Mouse (Mus musculus) kidney, embryonic 14.5 days (tissue): Measurements from ENCODE around the gene Gm21970. TPM values are rescaled to one million over a fixed set of nuclear protein-coding genes. Genes with fewer than 3 reads are reported as not detected.

Experiments
- ATAC-seq: fragments of 200-750 bp; cut with Nextera tagmentation; 2 replicates; pipeline ENCODE4 v1.8.0; 2017; ENCODE audit warnings: moderate number of reproducible peaks, mild to moderate bottlenecking, moderate TSS enrichment, moderate library complexity; ENCODE audit not compliant: low FRiP score, low TSS enrichment
- H3K27ac ChIP-seq: fragments of 300-500 bp; sonication (generic); 2 replicates; pipeline ENCODE4 v1.5.1; 2014; ENCODE audit warnings: low read depth, mild to moderate bottlenecking, low read length, moderate library complexity, mixed read lengths
- H3K27me3 ChIP-seq: fragments of 300-500 bp; sonication (generic); 2 replicates; pipeline ENCODE4 v1.6.1; 2014; ENCODE audit warnings: mild to moderate bottlenecking, low read length; ENCODE audit not compliant: control insufficient read depth, insufficient read depth
- H3K36me3 ChIP-seq: fragments of 300-500 bp; sonication (generic); 2 replicates; pipeline ENCODE4 v1.6.1; 2014; ENCODE audit warnings: low read length, mixed read lengths; ENCODE audit not compliant: control insufficient read depth, insufficient read depth
- H3K4me1 ChIP-seq: fragments of 300-500 bp; sonication (generic); 2 replicates; pipeline ENCODE4 v1.6.1; 2014; ENCODE audit warnings: low read length, mixed read lengths; ENCODE audit not compliant: control insufficient read depth, insufficient read depth
- H3K4me2 ChIP-seq: fragments of 300-500 bp; sonication (generic); replicated peaks from 2 replicates; pipeline ENCODE4 v1.6.1; 2014; ENCODE audit warnings: low read depth, mild to moderate bottlenecking, low read length
- H3K4me3 ChIP-seq: fragments of 300-500 bp; sonication (generic); 2 replicates; pipeline ENCODE4 v1.5.1; 2014; ENCODE audit warnings: mild to moderate bottlenecking, low read length
- H3K9ac ChIP-seq: fragments of 300-500 bp; sonication (generic); 2 replicates; pipeline ENCODE4 v1.6.1; 2014; ENCODE audit warnings: low read depth, mild to moderate bottlenecking, low read length, moderate library complexity
- H3K9me3 ChIP-seq: fragments of 300-500 bp; sonication (generic); 2 replicates; pipeline ENCODE4 v1.6.1; 2016; ENCODE audit warnings: low read length; ENCODE audit not compliant: control insufficient read depth
- WGBS: fragments of 180-500 bp; shearing (Covaris S2); extraction: QIAGEN DNeasy Blood & Tissue Kit; methylation state at CpG from one replicate; pipeline ENCODE4 v1.1.7; 2014; 5-methylcytosine and 5-hydroxymethylcytosine counted together
- polyA plus RNA-seq: library from polyadenylated mRNA; unstranded; fragments of >200 nt; fragmentation: Nextera tagmentation; extraction: Ambion mirVana; gene quantifications from 2 replicates; pipeline ENCODE4 v1.2.1, GENCODE M21; 2014

The Gm21970 gene
- polyA plus RNA-seq, 1 experiment from 2014 or later = not detected

DNA sequence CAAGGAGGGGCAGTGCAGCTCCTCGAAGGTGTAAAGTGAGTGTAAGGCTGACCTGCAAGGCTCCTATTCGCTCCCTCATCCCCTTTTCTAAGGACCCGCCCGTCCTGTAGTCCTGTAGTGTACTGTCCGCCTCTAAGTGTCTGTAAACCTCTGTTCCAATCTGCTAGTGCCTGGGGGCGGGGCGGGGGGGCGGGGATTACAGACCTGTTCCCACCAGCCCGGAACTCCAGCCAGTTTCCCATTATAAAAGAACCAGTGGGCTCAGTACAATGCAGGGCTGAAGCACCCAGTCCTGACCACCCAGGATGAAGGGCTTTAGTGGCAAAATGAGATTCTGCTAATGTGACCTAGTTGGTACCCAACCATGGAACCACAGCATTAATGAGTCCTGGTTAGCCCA, 12.5 kb upstream of the Gm21970 start:
- Histone ChIP-seq H3K36me3 (peaks cover 2% of the 10 kb centered on the region; the same call in 1 of the 2 replicates), H3K9ac (no peak overlapping the region), H3K9me3 (no peaks in the 10 kb centered on the region), H3K27ac (no peak overlapping the region), H3K27me3 (no peaks in the 10 kb centered on the region), H3K4me3 (no peak overlapping the region; the same call in 1 of the 2 replicates), H3K4me1 (peaks cover 22% of the 10 kb centered on the region), H3K4me2 (peak overlapping the region; percentile 18)
- WGBS = 22% methylated on average over 9 of the region's 9 CpGs
- peak; percentile 67 for ATAC-seq

DNA sequence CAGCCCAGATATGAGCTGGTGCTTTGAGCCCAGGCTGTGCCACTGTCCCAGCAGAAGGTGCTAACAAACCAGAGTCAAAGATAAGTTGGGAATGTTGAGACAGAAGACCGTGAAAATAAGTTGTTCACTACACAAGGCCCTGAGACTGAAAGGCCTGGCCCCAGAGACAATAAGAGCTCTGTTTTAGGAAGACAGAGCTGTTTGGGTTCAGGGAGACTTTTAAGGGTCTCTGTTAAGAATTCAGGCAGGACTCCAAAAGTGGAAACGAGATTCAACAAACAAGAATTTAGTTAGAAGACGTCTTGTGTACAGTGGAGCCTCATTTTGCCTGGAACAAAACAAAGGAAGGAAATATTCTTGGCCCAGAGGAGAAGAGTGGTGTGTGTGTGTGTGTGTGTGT, 12.1 kb upstream of the Gm21970 start:
- WGBS = 57% methylated on average over 3 of the region's 3 CpGs
- ATAC-seq = no peak
- Histone ChIP-seq H3K27ac (no peak overlapping the region), H3K36me3 (peaks cover 6% of the 10 kb centered on the region; the same call in 1 of the 2 replicates), H3K4me2 (no peak overlapping the region), H3K9ac (no peak overlapping the region), H3K27me3 (no peaks in the 10 kb centered on the region), H3K4me1 (peaks cover 18% of the 10 kb centered on the region), H3K9me3 (no peaks in the 10 kb centered on the region), H3K4me3 (no peak overlapping the region)

DNA sequence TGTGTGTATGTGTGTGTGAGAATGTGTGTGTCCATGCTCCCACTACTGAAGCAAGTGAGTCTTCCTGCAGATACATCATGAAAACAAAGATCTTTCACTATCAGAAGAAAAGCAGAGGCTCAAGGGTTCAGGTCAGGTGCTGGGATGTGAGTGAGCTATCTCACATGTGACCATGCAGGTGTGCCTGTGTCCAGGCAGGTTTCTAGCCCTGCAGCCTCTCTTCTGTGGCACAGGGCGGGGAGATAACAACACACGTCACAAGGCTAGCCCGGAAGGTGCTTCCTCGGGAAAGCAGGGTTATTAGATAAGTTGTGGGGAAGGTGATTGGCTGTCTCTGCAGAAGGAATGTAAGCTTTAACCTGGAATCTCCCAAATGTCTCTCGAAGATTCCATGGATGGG, 11.4 kb upstream of the Gm21970 start:
- H3K4me1 ChIP-seq = peaks cover 18% of the 10 kb centered on the region
- H3K9me3 ChIP-seq = no peaks in the 10 kb centered on the region
- H3K36me3 ChIP-seq = peaks cover 9% of the 10 kb centered on the region; the same call in 1 of the 2 replicates
- no peak overlapping the region for H3K4me2 ChIP-seq
- H3K27ac ChIP-seq = no peak overlapping the region
- H3K4me3 ChIP-seq = no peak overlapping the region
- WGBS = 78% methylated on average over 5 of the region's 5 CpGs
- H3K9ac ChIP-seq = no peak overlapping the region
- no peak for ATAC-seq
- no peaks in the 10 kb centered on the region for H3K27me3 ChIP-seq

DNA sequence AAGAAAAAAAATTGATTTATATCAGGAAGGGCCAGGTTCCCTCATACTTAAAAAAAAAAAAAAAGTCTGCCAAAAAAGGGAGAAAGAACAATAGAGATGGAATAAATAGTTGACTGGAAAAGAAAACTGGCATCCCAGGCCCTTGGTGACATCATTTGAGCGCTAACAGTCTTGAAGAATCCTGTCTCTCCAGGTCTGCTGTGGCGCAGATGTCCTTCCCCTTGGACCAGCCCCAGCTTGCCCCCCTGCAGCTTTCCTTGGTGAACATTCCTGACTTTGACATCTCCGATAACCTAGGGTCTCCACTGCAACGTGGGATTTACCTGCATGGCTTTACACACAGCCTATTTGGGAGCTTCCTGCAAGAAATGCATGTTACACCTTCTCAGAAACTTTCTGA, 9.9 kb upstream of the Gm21970 start:
- no peaks in the 10 kb centered on the region for H3K27me3 ChIP-seq
- H3K9ac ChIP-seq = no peak overlapping the region
- whole genome bisulfite sequencing = 85% methylated on average over 4 of the region's 4 CpGs
- no peak overlapping the region for H3K27ac ChIP-seq
- ATAC-seq = no peak
- peaks cover 18% of the 10 kb centered on the region for H3K4me1 ChIP-seq
- no peak overlapping the region for H3K4me2 ChIP-seq
- H3K36me3 ChIP-seq = peaks cover 10% of the 10 kb centered on the region; the same call in 1 of the 2 replicates
- H3K9me3 ChIP-seq = no peaks in the 10 kb centered on the region
- no peak overlapping the region for H3K4me3 ChIP-seq

DNA sequence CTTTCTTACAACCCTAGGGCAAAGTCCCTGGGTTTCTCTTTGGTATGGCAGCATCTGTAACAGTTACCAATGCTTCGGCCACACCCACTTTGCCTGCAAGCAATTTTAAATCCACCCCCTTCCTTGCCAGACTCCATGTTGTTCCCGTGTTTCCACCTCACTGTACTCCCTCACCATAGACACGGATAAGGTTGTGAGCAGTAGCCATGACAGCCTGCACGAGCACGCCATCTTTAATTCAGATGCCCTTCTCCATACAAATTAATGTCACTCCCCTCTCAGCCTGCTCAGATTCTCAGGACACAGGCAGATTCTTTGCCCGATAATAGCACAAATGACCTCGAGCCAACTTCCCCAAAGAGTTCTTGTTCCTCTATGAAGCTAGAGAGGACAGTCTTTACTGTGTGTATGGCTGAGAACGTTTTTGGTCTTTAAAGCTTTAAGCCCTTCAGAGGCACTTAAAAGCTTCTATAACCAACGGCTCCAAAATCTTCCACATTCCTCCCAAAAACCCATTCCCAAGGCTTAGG, 9.2 kb upstream of the Gm21970 start:
- peaks cover 17% of the 10 kb centered on the region; the same call in 1 of the 2 replicates for H3K36me3 ChIP-seq
- WGBS = 93% methylated on average over 9 of the region's 9 CpGs

DNA sequence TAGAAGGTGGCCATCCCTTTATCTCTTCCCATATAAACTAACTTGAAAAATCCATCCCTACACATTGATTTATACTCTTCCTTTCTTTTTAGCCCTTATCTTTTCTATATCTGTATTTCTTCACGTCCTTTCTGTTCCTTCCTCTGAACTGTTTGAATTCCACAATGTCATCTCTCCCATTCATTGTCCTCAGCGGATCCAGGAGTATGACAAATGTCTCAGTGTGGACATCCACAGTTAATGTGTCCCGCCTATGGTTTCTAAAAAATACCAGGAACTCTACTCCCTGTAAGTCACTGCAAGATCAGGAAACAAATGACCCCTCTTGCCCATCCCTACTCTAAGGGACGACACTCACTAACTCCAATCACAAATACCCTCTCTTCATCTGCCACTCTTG, 7.3 kb upstream of the Gm21970 start:
- H3K9me3 ChIP-seq = no peaks in the 10 kb centered on the region
- H3K4me1 ChIP-seq = peaks cover 4% of the 10 kb centered on the region; the same call in 1 of the 2 replicates
- no peak overlapping the region for H3K4me3 ChIP-seq
- 77% methylated on average over 4 of the region's 4 CpGs for WGBS
- no peak overlapping the region for H3K27ac ChIP-seq
- no peaks in the 10 kb centered on the region for H3K27me3 ChIP-seq
- ATAC-seq = no peak
- no peak overlapping the region for H3K4me2 ChIP-seq
- peaks cover 28% of the 10 kb centered on the region for H3K36me3 ChIP-seq
- H3K9ac ChIP-seq = no peak overlapping the region

More for the DNA sequence above, 9.2 kb upstream of the Gm21970 start:
- H3K4me1 ChIP-seq = peaks cover 18% of the 10 kb centered on the region
- H3K4me3 ChIP-seq = no peak overlapping the region
- no peak overlapping the region for H3K27ac ChIP-seq
- no peaks in the 10 kb centered on the region for H3K27me3 ChIP-seq
- no peaks in the 10 kb centered on the region for H3K9me3 ChIP-seq
- H3K4me2 ChIP-seq = no peak overlapping the region
- no peak for ATAC-seq
- H3K9ac ChIP-seq = no peak overlapping the region

DNA sequence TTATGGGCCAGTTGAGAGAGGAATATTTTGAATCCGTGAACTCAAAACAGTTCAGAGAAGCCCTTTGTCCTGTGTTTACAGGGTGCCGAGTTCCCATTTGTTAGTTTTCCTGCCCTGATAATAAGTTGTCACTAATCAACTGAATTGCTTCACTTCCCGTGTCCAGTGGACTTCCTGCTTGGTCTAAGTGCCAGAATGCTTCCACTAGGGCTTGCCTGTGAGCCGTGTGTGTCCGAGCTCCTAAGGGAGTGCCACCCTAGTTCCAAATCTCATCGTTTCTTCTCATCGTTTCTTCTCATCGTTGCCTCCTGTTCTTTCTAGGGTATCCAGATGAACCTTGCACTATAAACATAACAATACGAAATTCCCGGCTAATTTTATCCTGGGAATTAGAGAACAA, 5.9 kb upstream of the Gm21970 start:
- WGBS = 30% methylated on average over 10 of the region's 10 CpGs
- no peak overlapping the region for H3K4me2 ChIP-seq
- peaks cover 2% of the 10 kb centered on the region; the same call in 1 of the 2 replicates for H3K9me3 ChIP-seq
- no peaks in the 10 kb centered on the region for H3K27me3 ChIP-seq
- no peak overlapping the region for H3K27ac ChIP-seq
- ATAC-seq = peak; percentile 28; the same call in 1 of the 2 replicates
- H3K9ac ChIP-seq = no peak overlapping the region
- no peaks in the 10 kb centered on the region for H3K4me1 ChIP-seq
- no peak overlapping the region for H3K4me3 ChIP-seq
- H3K36me3 ChIP-seq = peaks cover 33% of the 10 kb centered on the region

DNA sequence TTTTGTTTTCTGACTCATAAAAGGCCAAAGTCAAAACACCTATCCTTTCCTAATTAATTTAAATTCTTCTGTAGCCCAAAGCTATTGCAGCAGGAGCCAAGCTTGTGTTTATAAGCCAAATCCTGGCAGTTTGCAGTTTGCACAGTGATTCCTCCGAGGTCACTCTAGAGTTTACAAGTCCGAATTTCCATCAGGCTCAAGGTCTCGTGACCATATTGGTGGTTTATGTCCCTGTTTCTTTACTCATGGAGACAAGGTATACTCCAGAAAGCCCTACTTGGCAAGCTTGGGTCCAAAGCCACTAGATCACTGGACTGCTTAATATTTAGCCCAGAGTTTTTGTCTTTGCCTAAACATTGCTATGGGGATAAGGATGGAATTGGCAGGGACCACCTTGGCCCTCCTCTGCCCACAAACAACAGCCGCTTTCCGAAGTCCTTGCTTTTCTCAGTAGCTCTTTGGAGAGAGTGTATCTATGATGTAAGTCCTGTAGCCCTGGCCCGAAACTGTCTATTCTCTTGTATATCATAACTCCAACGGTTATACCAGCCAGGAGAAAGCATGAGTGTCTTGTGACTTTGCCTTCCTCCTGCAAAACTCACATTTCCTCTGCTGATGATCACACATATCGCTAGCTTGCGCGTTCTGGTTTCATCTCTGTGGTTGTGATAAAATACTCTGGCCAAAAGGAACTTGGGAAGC, 5.0 kb upstream of the Gm21970 start:
- Histone ChIP-seq H3K4me1 (no peaks in the 10 kb centered on the region), H3K9ac (no peak overlapping the region), H3K9me3 (peaks cover 2% of the 10 kb centered on the region; the same call in 1 of the 2 replicates), H3K36me3 (peaks cover 37% of the 10 kb centered on the region), H3K27me3 (no peaks in the 10 kb centered on the region), H3K4me3 (no peak overlapping the region), H3K27ac (no peak overlapping the region), H3K4me2 (no peak overlapping the region)
- ATAC-seq = no peak
- 92% methylated on average over 10 of the region's 10 CpGs for WGBS

DNA sequence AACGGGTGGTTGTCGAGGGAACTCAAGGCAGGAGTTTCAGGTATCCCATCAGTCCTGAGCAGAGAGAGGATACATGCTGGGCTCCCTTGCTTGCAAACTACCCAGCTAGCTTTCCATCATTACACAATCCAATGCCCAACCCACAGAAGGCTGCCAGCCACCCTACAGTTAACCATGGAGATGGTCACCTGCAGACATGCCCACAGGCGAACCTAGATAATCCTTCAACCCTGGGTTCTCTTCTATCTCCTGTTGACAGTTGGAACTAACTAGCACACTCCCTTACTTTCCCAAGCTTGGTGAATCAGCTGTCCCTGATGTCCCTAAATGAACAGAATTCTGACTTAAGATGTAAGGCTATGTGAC, 4.4 kb upstream of the Gm21970 start:
- Histone ChIP-seq H3K4me1 (no peaks in the 10 kb centered on the region), H3K27ac (no peak overlapping the region), H3K27me3 (no peaks in the 10 kb centered on the region), H3K4me3 (no peak overlapping the region), H3K9me3 (peaks cover 2% of the 10 kb centered on the region; the same call in 1 of the 2 replicates), H3K9ac (no peak overlapping the region), H3K36me3 (peaks cover 42% of the 10 kb centered on the region), H3K4me2 (no peak overlapping the region)
- WGBS = 91% methylated on average over 3 of the region's 3 CpGs
- no peak for ATAC-seq
